Mouse (Mus musculus) stomach, postnatal 0 days (tissue): ENCODE measurements at regions not wholly inside any gene's neighbourhood (a gene's known extent, or its start where the extent isn't known, plus 50 kb on each side); places are given as distances from the start of the nearest gene placed in this dataset.

ENCODE experiments used
- ATAC-seq: fragments of 200-750 bp; cut with Nextera tagmentation; 2 replicates; pipeline ENCODE4 v1.8.0; 2017; ENCODE audit not compliant: low FRiP score, low TSS enrichment
- DNase-seq: peaks from one replicate; pipeline ENCODE4 v3.0.0-alpha.2; 2016; ENCODE audit warnings: low spot score
- H3K27ac ChIP-seq: fragments of 300-500 bp; sonication (generic); replicated peaks from 2 replicates; pipeline ENCODE4 v1.5.1; 2014; ENCODE audit warnings: mild to moderate bottlenecking, control low read depth
- H3K27me3 ChIP-seq: fragments of 300-500 bp; sonication (generic); 2 replicates; pipeline ENCODE4 v1.6.1; 2014; ENCODE audit warnings: low read length; ENCODE audit not compliant: control insufficient read depth, insufficient read depth
- H3K36me3 ChIP-seq: fragments of 300-500 bp; sonication (generic); 2 replicates; pipeline ENCODE4 v1.6.1; 2014; ENCODE audit warnings: low read length, mixed read lengths; ENCODE audit not compliant: control insufficient read depth, insufficient read depth
- H3K4me1 ChIP-seq: fragments of 300-500 bp; sonication (generic); replicated peaks from 2 replicates; pipeline ENCODE4 v1.6.1; 2014; ENCODE audit warnings: antibody characterized with exemption; ENCODE audit not compliant: control insufficient read depth, insufficient read depth
- H3K4me2 ChIP-seq: fragments of 300-500 bp; sonication (generic); replicated peaks from 2 replicates; pipeline ENCODE4 v1.6.1; 2014; ENCODE audit warnings: low read depth, mild to moderate bottlenecking, control low read depth, moderate library complexity
- H3K4me3 ChIP-seq: fragments of 300-500 bp; sonication (generic); 2 replicates; pipeline ENCODE4 v1.5.1; 2014; ENCODE audit warnings: low read depth, low read length, control low read depth
- H3K9ac ChIP-seq: fragments of 300-500 bp; sonication (generic); 2 replicates; pipeline ENCODE4 v1.6.1; 2014; ENCODE audit warnings: mild to moderate bottlenecking, low read length, control low read depth, mixed read lengths
- H3K9me3 ChIP-seq: fragments of 300-500 bp; sonication (generic); 2 replicates; pipeline ENCODE4 v1.6.1; 2016; ENCODE audit warnings: low read length; ENCODE audit not compliant: control insufficient read depth
- CTCF ChIP-seq: IDR thresholded peaks from 2 replicates; pipeline ENCODE4 v1.5.1; 2016; ENCODE audit warnings: antibody characterized with exemption, low read depth, mild to moderate bottlenecking, moderate library complexity
- EP300 ChIP-seq: optimal IDR thresholded peaks from 2 replicates; pipeline ENCODE3; 2016; ENCODE audit warnings: antibody characterized with exemption
- WGBS: fragments of 180-500 bp; shearing (Covaris S2); extraction: QIAGEN DNeasy Blood & Tissue Kit; methylation state at CpG from one replicate; pipeline ENCODE4 v1.1.7; 2014; 5-methylcytosine and 5-hydroxymethylcytosine counted together

GRCm38 (mm10) chr6:17214774-17215173 lies 66.2 kb upstream of the Cav2 start:
- no peaks in the 10 kb centered on the region for H3K27me3 ChIP-seq
- H3K36me3 ChIP-seq: no peaks in the 10 kb centered on the region
- no peak overlapping the region for H3K4me2 ChIP-seq
- H3K27ac ChIP-seq: no peak overlapping the region
- no peak for TF ChIP-seq CTCF
- TF ChIP-seq EP300: no peak
- H3K9ac ChIP-seq: no peak overlapping the region
- WGBS: 84% methylated on average over 9 of the region's 9 CpGs
- H3K4me3 ChIP-seq: no peak overlapping the region
- DNase-seq (no peak), ATAC-seq (no peak)
- no peaks in the 10 kb centered on the region for H3K4me1 ChIP-seq
- H3K9me3 ChIP-seq: no peaks in the 10 kb centered on the region

DNA sequence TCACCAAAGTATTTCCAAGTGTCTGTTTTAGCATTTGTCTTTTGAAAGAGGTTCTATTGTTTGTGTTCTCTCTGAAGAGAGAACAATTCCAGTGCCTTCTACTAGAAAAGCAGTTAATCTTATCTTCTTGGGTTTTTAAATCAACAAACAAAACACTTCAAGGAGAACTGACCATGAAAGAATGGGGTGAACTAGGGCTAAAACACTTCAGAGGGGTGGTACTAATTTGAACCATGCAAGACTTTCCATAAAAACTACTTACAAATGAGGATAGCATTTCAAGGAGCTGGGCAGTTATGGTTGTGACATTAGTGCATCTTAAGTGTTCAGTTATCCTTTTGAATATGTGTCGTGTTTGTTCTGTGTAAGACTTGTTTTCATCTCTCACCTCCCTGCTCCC lies 64.5 kb upstream of the Cav2 start:
- H3K9me3 ChIP-seq: no peaks in the 10 kb centered on the region
- H3K27me3 ChIP-seq: no peaks in the 10 kb centered on the region
- H3K4me1 ChIP-seq: no peaks in the 10 kb centered on the region
- 97% methylated on average over 1 of the region's 1 CpGs for WGBS
- no peak overlapping the region for H3K27ac ChIP-seq
- TF ChIP-seq CTCF: no peak
- TF ChIP-seq EP300: no peak
- H3K4me2 ChIP-seq: no peak overlapping the region
- ATAC-seq (no peak), DNase-seq (no peak)
- no peak overlapping the region for H3K9ac ChIP-seq
- no peaks in the 10 kb centered on the region for H3K36me3 ChIP-seq
- no peak overlapping the region for H3K4me3 ChIP-seq

- Histone ChIP-seq H3K36me3 (no peaks in the 10 kb centered on the region), H3K27ac (no peak overlapping the region), H3K27me3 (no peaks in the 10 kb centered on the region), H3K4me3 (no peak overlapping the region), H3K4me2 (no peak overlapping the region), H3K9me3 (no peaks in the 10 kb centered on the region), H3K9ac (no peak overlapping the region), H3K4me1 (no peaks in the 10 kb centered on the region)
- DNase-seq: no peak
- peak; percentile 15; the same call in 1 of the 2 replicates for TF ChIP-seq CTCF
- TF ChIP-seq EP300: no peak
- ATAC-seq: no peak
- WGBS: 68% methylated on average over 2 of the region's 2 CpGs
Measured at GRCm38 (mm10) chr6:17223744-17224143, 57.2 kb upstream of the Cav2 start.

DNA sequence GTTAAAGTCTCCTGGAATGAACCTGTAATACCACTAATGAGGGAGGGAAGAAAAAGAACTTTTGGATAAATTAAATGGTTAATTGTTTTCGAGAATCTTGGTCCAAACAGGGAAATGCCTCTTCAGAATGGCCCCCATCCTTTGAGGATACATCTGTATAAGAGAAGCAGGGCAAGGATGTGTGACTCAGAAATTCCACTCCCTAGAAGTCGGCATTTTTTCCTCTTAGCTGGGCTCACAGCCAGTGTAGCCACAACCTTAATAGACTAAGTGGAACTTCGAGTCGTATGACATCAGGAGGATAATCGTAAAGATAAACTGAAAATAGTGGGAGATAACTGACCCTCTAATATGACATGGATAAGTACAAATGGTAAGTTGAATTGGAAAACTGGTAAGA lies 56.1 kb upstream of the Cav2 start:
- Histone ChIP-seq H3K36me3 (no peaks in the 10 kb centered on the region), H3K27me3 (no peaks in the 10 kb centered on the region), H3K27ac (no peak overlapping the region), H3K4me3 (no peak overlapping the region), H3K9ac (no peak overlapping the region), H3K9me3 (no peaks in the 10 kb centered on the region), H3K4me1 (no peaks in the 10 kb centered on the region), H3K4me2 (no peak overlapping the region)
- ATAC-seq (no peak), DNase-seq (no peak)
- TF ChIP-seq EP300: no peak
- TF ChIP-seq CTCF: no peak
- WGBS: 33% methylated on average over 5 of the region's 5 CpGs

DNA sequence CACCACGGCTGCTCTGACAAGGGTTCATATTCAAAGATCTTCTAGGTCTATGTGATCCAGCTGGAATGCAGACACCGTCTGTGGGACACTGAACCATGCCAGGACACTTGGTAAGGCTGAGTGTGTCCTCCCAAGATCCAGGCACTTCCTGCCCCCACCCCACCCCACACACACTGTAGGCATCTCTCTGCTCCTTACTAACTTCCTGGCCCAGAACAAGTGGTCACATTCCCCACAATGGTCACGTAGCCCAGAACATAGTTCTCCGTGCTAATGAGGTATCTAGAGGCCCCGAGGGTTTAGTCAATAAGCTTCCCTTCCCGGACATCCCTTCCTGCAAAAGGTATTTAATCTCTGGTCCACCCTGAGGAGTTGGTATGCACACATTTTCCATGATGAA lies 54.5 kb upstream of the Cav2 start:
- ATAC-seq (no peak), DNase-seq (no peak)
- no peak overlapping the region for H3K4me2 ChIP-seq
- H3K27ac ChIP-seq: no peak overlapping the region
- H3K4me3 ChIP-seq: no peak overlapping the region
- no peak overlapping the region for H3K9ac ChIP-seq
- no peaks in the 10 kb centered on the region for H3K9me3 ChIP-seq
- no peaks in the 10 kb centered on the region for H3K4me1 ChIP-seq
- no peaks in the 10 kb centered on the region for H3K36me3 ChIP-seq
- H3K27me3 ChIP-seq: no peaks in the 10 kb centered on the region
- 70% methylated on average over 6 of the region's 6 CpGs for WGBS
- no peak for TF ChIP-seq EP300
- no peak for TF ChIP-seq CTCF
